Mouse (Mus musculus) midbrain, embryonic 14.5 days (tissue): ENCODE results near the gene Rmnd5a. TPM values are rescaled to one million over a fixed set of nuclear protein-coding genes. Genes with fewer than 3 reads are reported as not detected.

Experiments used
- ATAC-seq: fragments of 200-750 bp; cut with Nextera tagmentation; 2 replicates; pipeline ENCODE4 v1.8.0; 2017; ENCODE audit warnings: moderate number of reproducible peaks, moderate library complexity; ENCODE audit not compliant: low FRiP score, low TSS enrichment
- DNase-seq: peaks from one replicate; pipeline ENCODE4 v3.0.0-alpha.2; 2015
- H3K27ac ChIP-seq: fragments of 300-500 bp; sonication (generic); replicated peaks from 2 replicates; pipeline ENCODE4 v1.5.1; 2014; ENCODE audit warnings: mild to moderate bottlenecking, low read depth, low read length, moderate library complexity
- H3K27me3 ChIP-seq: fragments of 300-500 bp; sonication (generic); 2 replicates; pipeline ENCODE4 v1.6.1; 2014; ENCODE audit warnings: low read length, control low read depth, mixed read lengths; ENCODE audit not compliant: control insufficient read depth, insufficient read depth
- H3K36me3 ChIP-seq: fragments of 300-500 bp; sonication (generic); 2 replicates; pipeline ENCODE4 v1.6.1; 2014; ENCODE audit warnings: low read length, control low read depth; ENCODE audit not compliant: control insufficient read depth, insufficient read depth
- H3K4me1 ChIP-seq: fragments of 300-500 bp; sonication (generic); 2 replicates; pipeline ENCODE4 v1.6.1; 2014; ENCODE audit warnings: mild to moderate bottlenecking, antibody characterized with exemption, low read length, control low read depth; ENCODE audit not compliant: control insufficient read depth, insufficient read depth
- H3K4me2 ChIP-seq: fragments of 300-500 bp; sonication (generic); 2 replicates; pipeline ENCODE4 v1.6.1; 2014; ENCODE audit warnings: mild to moderate bottlenecking, low read length, moderate library complexity
- H3K4me3 ChIP-seq: fragments of 300-500 bp; sonication (generic); replicated peaks from 2 replicates; pipeline ENCODE4 v1.5.1; 2014; ENCODE audit warnings: low read depth, low read length
- H3K9ac ChIP-seq: fragments of 300-500 bp; sonication (generic); replicated peaks from 2 replicates; pipeline ENCODE4 v1.6.1; 2014; ENCODE audit warnings: mild to moderate bottlenecking, low read length, moderate library complexity
- H3K9me3 ChIP-seq: fragments of 300-500 bp; sonication (generic); 2 replicates; pipeline ENCODE4 v1.6.1; 2016; ENCODE audit warnings: low read length, control low read depth, mixed read lengths; ENCODE audit not compliant: control insufficient read depth
- WGBS: fragments of 180-500 bp; shearing (Covaris S2); extraction: QIAGEN DNeasy Blood & Tissue Kit; methylation state at CpG from one replicate; pipeline ENCODE4 v1.1.7; 2014; 5-methylcytosine and 5-hydroxymethylcytosine counted together
- polyA plus RNA-seq: library from polyadenylated mRNA; unstranded; fragments of >200 nt; fragmentation: Nextera tagmentation; extraction: Ambion mirVana; gene quantifications from 2 replicates; pipeline ENCODE4 v1.2.1, GENCODE M21; 2014

Gene Rmnd5a
- polyA plus RNA-seq, 1 experiment from 2014 or later: 5.5 TPM

GRCm38 (mm10) chr6:71360221-71360620 is 80.2 kb downstream of the Rmnd5a start:
- H3K4me1 ChIP-seq: no peaks in the 10 kb centered on the region
- no peaks in the 10 kb centered on the region for H3K36me3 ChIP-seq
- no peak overlapping the region for H3K27ac ChIP-seq
- 81% methylated on average over 4 of the region's 4 CpGs for WGBS
- no peak overlapping the region for H3K4me2 ChIP-seq
- ATAC-seq: no peak
- H3K9me3 ChIP-seq: no peaks in the 10 kb centered on the region
- H3K4me3 ChIP-seq: no peak overlapping the region
- H3K27me3 ChIP-seq: no peaks in the 10 kb centered on the region
- DNase-seq: no peak
- H3K9ac ChIP-seq: no peak overlapping the region

GRCm38 (mm10) chr6:71357493-71357892 is 82.9 kb downstream of the Rmnd5a start:
- H3K4me2 ChIP-seq: no peak overlapping the region
- 92% methylated on average over 7 of the region's 7 CpGs for WGBS
- no peak overlapping the region for H3K9ac ChIP-seq
- no peak overlapping the region for H3K4me3 ChIP-seq
- ATAC-seq (no peak), DNase-seq (no peak)
- no peaks in the 10 kb centered on the region for H3K36me3 ChIP-seq
- H3K9me3 ChIP-seq: no peaks in the 10 kb centered on the region
- H3K27me3 ChIP-seq: no peaks in the 10 kb centered on the region
- no peaks in the 10 kb centered on the region for H3K4me1 ChIP-seq
- no peak overlapping the region for H3K27ac ChIP-seq

DNA sequence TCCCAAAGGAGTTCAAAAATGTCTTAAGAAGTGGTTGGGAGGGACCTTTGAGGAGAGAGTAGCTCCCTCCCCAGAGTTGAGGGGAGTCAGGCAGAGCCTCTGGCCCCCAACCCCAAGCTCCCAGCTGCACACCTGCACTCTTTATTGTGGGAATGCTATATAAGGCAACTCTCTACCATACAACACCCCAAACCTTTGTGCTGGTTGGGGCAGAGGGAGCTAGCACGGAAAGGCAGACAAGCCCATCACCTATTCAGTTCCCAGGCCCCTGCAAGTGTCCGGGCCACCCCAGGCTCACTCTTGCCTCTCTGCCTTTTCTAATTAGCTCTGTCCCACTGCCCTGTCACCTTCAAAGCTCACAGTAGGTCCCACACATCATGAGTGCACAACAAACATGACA is 86.7 kb downstream of the Rmnd5a start:
- no peaks in the 10 kb centered on the region for H3K36me3 ChIP-seq
- no peak overlapping the region for H3K4me3 ChIP-seq
- WGBS: 80% methylated on average over 2 of the region's 2 CpGs
- no peak for DNase-seq
- no peak overlapping the region for H3K4me2 ChIP-seq
- no peak overlapping the region for H3K9ac ChIP-seq
- ATAC-seq: no peak
- no peaks in the 10 kb centered on the region for H3K4me1 ChIP-seq
- no peaks in the 10 kb centered on the region for H3K27me3 ChIP-seq
- no peaks in the 10 kb centered on the region for H3K9me3 ChIP-seq
- H3K27ac ChIP-seq: no peak overlapping the region

DNA sequence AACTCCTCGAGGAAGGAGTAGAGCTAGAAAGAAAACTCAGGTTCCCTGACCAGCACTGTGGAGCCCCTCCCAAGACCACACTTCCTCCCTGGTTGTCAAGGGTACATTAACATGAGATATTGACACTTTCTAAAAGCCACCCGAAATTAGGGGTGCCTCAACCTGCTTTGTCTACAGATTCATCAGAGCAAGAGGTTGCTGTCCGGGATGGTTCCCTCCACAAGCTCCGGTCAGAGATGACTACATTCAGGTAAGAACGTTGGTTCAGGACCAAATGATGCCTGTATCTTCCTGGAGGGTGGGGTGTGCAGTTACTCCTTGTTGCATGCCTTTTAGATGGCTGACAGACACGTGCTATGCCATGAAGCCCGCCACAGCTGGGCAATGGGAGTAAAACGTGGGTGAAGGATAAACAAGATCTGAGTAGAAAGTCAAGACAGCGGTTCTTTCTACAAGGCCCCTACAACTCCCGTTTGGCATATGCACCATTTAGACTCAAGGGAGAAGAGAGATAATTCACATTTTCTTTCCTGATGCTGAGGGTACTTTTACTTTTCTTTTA is 87.5 kb downstream of the Rmnd5a start:
- H3K36me3 ChIP-seq: no peaks in the 10 kb centered on the region
- H3K9me3 ChIP-seq: no peaks in the 10 kb centered on the region
- WGBS: 87% methylated on average over 10 of the region's 10 CpGs
- H3K27ac ChIP-seq: no peak overlapping the region
- no peak overlapping the region for H3K9ac ChIP-seq
- no peak for DNase-seq
- H3K4me2 ChIP-seq: no peak overlapping the region
- H3K27me3 ChIP-seq: no peaks in the 10 kb centered on the region
- no peaks in the 10 kb centered on the region for H3K4me1 ChIP-seq
- no peak for ATAC-seq
- no peak overlapping the region for H3K4me3 ChIP-seq

- Histone ChIP-seq H3K27ac (no peak overlapping the region), H3K4me1 (no peaks in the 10 kb centered on the region), H3K9me3 (no peaks in the 10 kb centered on the region), H3K4me3 (no peak overlapping the region), H3K36me3 (no peaks in the 10 kb centered on the region), H3K27me3 (no peaks in the 10 kb centered on the region), H3K9ac (no peak overlapping the region), H3K4me2 (no peak overlapping the region)
- 91% methylated on average over 6 of the region's 6 CpGs for WGBS
- ATAC-seq (no peak), DNase-seq (no peak)
These were observed 88.2 kb downstream of the Rmnd5a start for GRCm38 (mm10) chr6:71352201-71352600.

GRCm38 (mm10) chr6:71351201-71351600 is 89.2 kb downstream of the Rmnd5a start:
- ATAC-seq: no peak
- Histone ChIP-seq H3K4me2 (no peak overlapping the region), H3K4me1 (no peaks in the 10 kb centered on the region), H3K27me3 (no peaks in the 10 kb centered on the region), H3K4me3 (no peak overlapping the region), H3K36me3 (no peaks in the 10 kb centered on the region), H3K9me3 (no peaks in the 10 kb centered on the region), H3K9ac (no peak overlapping the region), H3K27ac (no peak overlapping the region)
- no peak for DNase-seq
- 96% methylated on average over 3 of the region's 3 CpGs for WGBS

DNA sequence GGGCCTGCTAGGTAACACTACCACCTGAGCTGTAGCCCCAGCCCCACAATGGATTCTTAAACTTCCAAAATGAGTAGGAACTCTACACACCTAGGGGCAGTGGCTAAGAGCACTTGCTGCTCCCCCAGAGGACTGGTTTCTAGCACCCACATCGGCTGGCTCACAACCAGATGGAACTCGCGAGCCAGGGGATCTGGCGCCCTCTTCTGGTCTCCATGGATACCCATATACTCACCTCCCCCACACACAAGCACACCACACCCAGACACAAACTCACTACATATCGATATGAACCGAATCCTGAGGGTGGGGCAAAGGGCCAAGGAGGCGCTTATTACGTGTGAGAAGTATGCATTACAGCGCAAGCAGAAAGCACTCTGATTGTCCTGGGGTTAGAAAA is 92.4 kb downstream of the Rmnd5a start:
- DNase-seq (no peak), ATAC-seq (no peak)
- no peaks in the 10 kb centered on the region for H3K9me3 ChIP-seq
- H3K4me1 ChIP-seq: no peaks in the 10 kb centered on the region
- 95% methylated on average over 9 of the region's 9 CpGs for WGBS
- H3K27ac ChIP-seq: no peak overlapping the region
- H3K27me3 ChIP-seq: no peaks in the 10 kb centered on the region
- no peak overlapping the region for H3K4me2 ChIP-seq
- H3K36me3 ChIP-seq: no peaks in the 10 kb centered on the region
- H3K4me3 ChIP-seq: no peak overlapping the region
- no peak overlapping the region for H3K9ac ChIP-seq

GRCm38 (mm10) chr6:71341179-71341578 is 99.3 kb downstream of the Rmnd5a start:
- Histone ChIP-seq H3K9ac (no peak overlapping the region), H3K27ac (no peak overlapping the region), H3K4me1 (no peaks in the 10 kb centered on the region), H3K4me3 (no peak overlapping the region), H3K36me3 (no peaks in the 10 kb centered on the region), H3K4me2 (no peak overlapping the region), H3K9me3 (no peaks in the 10 kb centered on the region), H3K27me3 (no peaks in the 10 kb centered on the region)
- WGBS: 88% methylated on average over 9 of the region's 9 CpGs
- DNase-seq (no peak), ATAC-seq (no peak)

- H3K4me3 ChIP-seq: no peak overlapping the region
- no peaks in the 10 kb centered on the region for H3K4me1 ChIP-seq
- ATAC-seq (no peak), DNase-seq (no peak)
- 89% methylated on average over 4 of the region's 4 CpGs for WGBS
- no peaks in the 10 kb centered on the region for H3K9me3 ChIP-seq
- no peaks in the 10 kb centered on the region for H3K27me3 ChIP-seq
- no peaks in the 10 kb centered on the region for H3K36me3 ChIP-seq
- H3K4me2 ChIP-seq: no peak overlapping the region
- no peak overlapping the region for H3K27ac ChIP-seq
- H3K9ac ChIP-seq: no peak overlapping the region
These were observed 101.1 kb downstream of the Rmnd5a start for GRCm38 (mm10) chr6:71339351-71339750.
